Mouse (Mus musculus): ENCODE data around the gene Smyd1.

DNA sequence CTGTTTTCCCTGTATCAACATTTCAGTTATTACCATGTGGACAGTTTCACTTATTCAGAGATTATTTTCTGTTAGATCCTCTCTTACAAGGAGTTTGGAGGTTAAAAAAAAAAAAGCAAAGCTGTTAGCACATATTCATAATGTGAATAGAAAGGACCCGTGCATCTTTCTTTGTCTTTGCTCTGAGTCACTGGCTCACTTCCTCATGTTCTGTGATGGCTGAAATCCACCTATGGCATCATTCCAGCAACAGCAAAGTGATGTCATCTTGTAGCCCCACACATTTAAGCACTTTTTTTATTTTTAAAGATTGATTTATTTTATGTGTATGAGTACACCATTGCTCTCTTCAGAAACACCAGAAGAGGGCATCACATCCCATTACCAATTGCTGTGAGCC, 42.6 kb downstream of the Smyd1 start:
- TF ChIP-seq HCFC1 (IDR thresholded peaks at IDR 0.05; ENCODE audit: borderline replicate concordance, insufficient read depth, low read length), result no peak
- TF ChIP-seq ZC3H11A (IDR thresholded peaks at IDR 0.05; ENCODE audit: borderline replicate concordance, low read depth, low read length), result no peak
- no peak for TF ChIP-seq CHD2 (IDR thresholded peaks at IDR 0.05; ENCODE audit: low read depth, low read length)
- no peak for TF ChIP-seq MAFK (IDR thresholded peaks at IDR 0.05; ENCODE audit: insufficient read depth, low read depth, low read length)
- TF ChIP-seq ZNF384 (IDR thresholded peaks at IDR 0.05; ENCODE audit: low read depth, low read length), result no peak

Measured in ES-E14 (cell line).